Mouse (Mus musculus): ENCODE results near the gene Bhlha9.
"Not testable (repeated sequence)": the region's sequence is repeated elsewhere in the genome, so short reads cannot be mapped to it uniquely, and the experiment has no call there.

The Bhlha9 gene

GRCm38 (mm10) chr11:76661790-76662468 lies 10.3 kb upstream of the Bhlha9 start:
- DNase-seq (ENCODE audit: low spot score in 2 of 2) = no peak

- DNase-seq (ENCODE audit: low spot score in 2 of 2) = no peak
Observed at GRCm38 (mm10) chr11:76666002-76666649, 6.1 kb upstream of the Bhlha9 start.

GRCm38 (mm10) chr11:76667807-76668206 lies 4.5 kb upstream of the Bhlha9 start:
- no peak for DNase-seq (ENCODE audit: low spot score in 2 of 2)

GRCm38 (mm10) chr11:76672561-76673384 lies 503 bp downstream of the Bhlha9 start:
- DNase-seq (ENCODE audit: low spot score in 2 of 2) = peak in 1 of 2 experiments; percentile 34

- DNase-seq (ENCODE audit: low spot score in 2 of 2) = no peak
Observed at GRCm38 (mm10) chr11:76674199-76674598, 1.9 kb downstream of the Bhlha9 start.

- no peak for DNase-seq (ENCODE audit: low spot score in 2 of 2)
Observed at GRCm38 (mm10) chr11:76674704-76675103, 2.4 kb downstream of the Bhlha9 start.

- not testable (repeated sequence) for DNase-seq (ENCODE audit: low spot score in 2 of 2)
Observed at GRCm38 (mm10) chr11:76679508-76679907, 7.2 kb downstream of the Bhlha9 start, which contains the start of gene Trarg1. TSS of gene Trarg1 (plus strand) at chr11:76679808.

GRCm38 (mm10) chr11:76685604-76686003 lies 13.3 kb downstream of the Bhlha9 start:
- no peak for DNase-seq (ENCODE audit: low spot score in 2 of 2)

GRCm38 (mm10) chr11:76692096-76692495 lies 19.8 kb downstream of the Bhlha9 start:
- DNase-seq (ENCODE audit: low spot score in 2 of 2) = no peak

GRCm38 (mm10) chr11:76695810-76696209 lies 23.5 kb downstream of the Bhlha9 start:
- DNase-seq (ENCODE audit: low spot score in 2 of 2) = no peak

- DNase-seq (ENCODE audit: low spot score in 2 of 2) = no peak
Observed at GRCm38 (mm10) chr11:76699626-76700025, 27.4 kb downstream of the Bhlha9 start.

GRCm38 (mm10) chr11:76707656-76708055 lies 35.4 kb downstream of the Bhlha9 start:
- no peak for DNase-seq (ENCODE audit: low spot score in 2 of 2)

- no peak for DNase-seq (ENCODE audit: low spot score in 2 of 2)
Observed at GRCm38 (mm10) chr11:76708066-76708465, 35.8 kb downstream of the Bhlha9 start.

- no peak for DNase-seq (ENCODE audit: low spot score in 2 of 2)
Observed at GRCm38 (mm10) chr11:76708881-76709280, 36.6 kb downstream of the Bhlha9 start.

- no peak for DNase-seq (ENCODE audit: low spot score in 2 of 2)
Observed at GRCm38 (mm10) chr11:76709625-76710452, 37.6 kb downstream of the Bhlha9 start.

- no peak for DNase-seq (ENCODE audit: low spot score in 2 of 2)
Observed at GRCm38 (mm10) chr11:76717000-76717399, 44.7 kb downstream of the Bhlha9 start.

Measured in frontal cortex, postnatal 14 days (tissue).